Mouse (Mus musculus): ENCODE measurements around the gene Kpna6. TPM values are rescaled to one million over a fixed set of nuclear protein-coding genes. Genes with fewer than 3 reads are reported as not detected.
"Not testable (repeated sequence)": the region's sequence is repeated elsewhere in the genome, so short reads cannot be mapped to it uniquely, and the experiment has no call there.

The Kpna6 gene
- 100 to 1,000 TPM in 2 of 4 experiments, 10 to 100 TPM in 2; 79.9 to 108 (median 103) TPM for total RNA-seq (2022)

- peak; percentile 86 for DNase-seq
Measured at GRCm38 (mm10) chr4:129672083-129672877, at the start of gene Kpna6. Gene Kpna6, minus strand, starts transcription at chr4:129672767.

DNA sequence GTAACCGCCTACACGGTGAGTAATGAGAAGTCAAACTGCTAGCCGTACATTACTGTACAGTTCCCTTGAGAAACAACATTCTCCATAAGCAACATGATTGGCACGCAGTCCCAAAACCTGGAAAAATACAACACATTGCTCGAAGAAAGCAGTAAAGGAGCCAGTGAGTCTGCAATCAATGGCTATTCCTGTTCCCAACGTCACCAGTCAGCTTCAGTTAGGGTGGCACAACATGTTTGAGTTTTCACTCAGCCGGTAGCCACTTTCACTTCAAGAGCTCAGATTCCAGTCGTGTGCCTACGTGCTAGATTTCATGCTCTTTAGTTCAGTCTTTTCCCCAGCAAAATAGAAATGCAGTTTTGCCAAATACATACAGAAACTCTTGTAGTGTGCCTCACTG is 43.7 kb upstream of the Kpna6 start:
- DNase-seq: no peak

GRCm38 (mm10) chr4:129709486-129710129 is 37.0 kb upstream of the Kpna6 start:
- DNase-seq: no peak

DNA sequence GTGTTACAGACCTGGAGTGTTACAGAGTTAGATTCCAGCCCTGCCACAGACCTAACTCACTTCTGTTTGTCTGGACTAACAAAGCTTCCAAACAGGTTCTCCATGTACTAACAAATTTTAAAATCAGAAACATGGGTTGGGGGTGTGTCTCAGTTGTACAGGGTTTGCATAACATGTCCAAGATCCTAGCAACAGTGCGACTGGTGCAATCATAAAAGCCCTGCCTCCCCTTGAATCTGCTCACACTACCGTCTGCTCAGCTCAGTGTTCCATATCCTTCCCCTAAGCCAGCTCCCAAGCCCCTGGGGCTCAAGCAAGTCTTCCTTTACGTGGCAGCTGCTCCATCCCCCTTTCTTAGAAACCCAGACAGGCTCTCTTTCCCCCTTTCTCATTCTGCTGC is 34.2 kb upstream of the Kpna6 start:
- DNase-seq: no peak

- no peak for DNase-seq
Measured at GRCm38 (mm10) chr4:129702454-129702853, 29.9 kb upstream of the Kpna6 start.

- DNase-seq: peak; percentile 77
Measured at GRCm38 (mm10) chr4:129701503-129702377, 29.2 kb upstream of the Kpna6 start.

DNA sequence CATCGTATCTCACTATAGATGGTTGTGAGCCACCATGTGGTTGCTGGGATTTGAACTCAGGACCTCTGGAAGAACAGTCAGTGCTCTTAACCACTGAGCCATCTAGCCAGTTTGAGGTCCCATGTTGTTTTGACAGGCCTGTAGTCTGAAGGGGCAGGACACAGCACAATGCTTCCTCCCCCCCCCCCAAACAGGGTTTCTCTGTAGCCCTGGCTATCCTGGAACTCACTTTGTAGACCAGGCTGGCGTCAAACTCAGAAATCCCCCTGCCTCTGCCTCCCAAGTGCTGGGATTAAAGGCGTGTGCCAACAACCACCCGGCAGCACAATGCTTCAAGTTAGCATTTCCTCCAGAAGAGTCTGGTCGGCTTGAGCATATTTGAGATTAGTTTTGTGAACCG is 28.1 kb upstream of the Kpna6 start:
- not testable (repeated sequence) for DNase-seq

DNA sequence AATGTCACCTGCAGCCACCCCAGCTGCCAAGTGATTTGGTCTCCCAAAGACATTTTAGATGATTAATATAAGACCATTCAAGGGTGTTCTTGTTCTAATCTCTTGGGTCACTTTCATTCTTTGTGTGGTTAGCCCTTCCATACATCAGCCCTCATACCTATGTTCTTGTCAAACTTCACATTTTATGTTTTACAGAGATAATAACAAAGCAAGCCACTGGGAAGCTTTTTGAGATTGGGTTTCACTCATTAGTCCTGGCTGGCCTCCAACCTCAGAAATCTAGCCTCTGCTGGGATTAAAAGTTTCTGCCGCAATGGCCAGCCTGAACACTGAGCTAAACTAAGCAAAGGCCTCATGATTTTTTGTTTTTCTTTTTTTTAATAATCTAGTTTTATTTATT is 27.6 kb upstream of the Kpna6 start:
- DNase-seq: no peak

GRCm38 (mm10) chr4:129697191-129697590 is 24.6 kb upstream of the Kpna6 start:
- DNase-seq: no peak

- DNase-seq: peak; percentile 87
Measured at GRCm38 (mm10) chr4:129696158-129696985, 23.8 kb upstream of the Kpna6 start, which contains the start of gene Tmem39b. Gene Tmem39b, minus strand, starts transcription at chr4:129696838.

DNA sequence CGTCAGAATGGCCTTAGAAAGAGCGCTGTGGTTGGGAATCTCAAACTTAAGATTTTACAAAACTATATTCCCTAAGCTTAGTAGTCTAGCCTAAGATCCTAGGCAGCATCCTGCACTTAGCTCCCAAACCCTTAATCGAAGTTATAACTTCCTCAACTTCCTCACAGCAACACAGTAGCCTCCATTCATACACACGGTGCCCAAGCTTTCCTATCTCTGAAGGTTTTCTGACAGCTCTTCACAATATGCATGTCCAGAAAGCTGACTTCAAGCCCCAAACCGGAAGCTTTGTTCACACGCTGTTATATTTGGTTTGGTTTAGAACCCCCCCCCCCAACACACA is 23.2 kb upstream of the Kpna6 start:
- no peak for DNase-seq

DNA sequence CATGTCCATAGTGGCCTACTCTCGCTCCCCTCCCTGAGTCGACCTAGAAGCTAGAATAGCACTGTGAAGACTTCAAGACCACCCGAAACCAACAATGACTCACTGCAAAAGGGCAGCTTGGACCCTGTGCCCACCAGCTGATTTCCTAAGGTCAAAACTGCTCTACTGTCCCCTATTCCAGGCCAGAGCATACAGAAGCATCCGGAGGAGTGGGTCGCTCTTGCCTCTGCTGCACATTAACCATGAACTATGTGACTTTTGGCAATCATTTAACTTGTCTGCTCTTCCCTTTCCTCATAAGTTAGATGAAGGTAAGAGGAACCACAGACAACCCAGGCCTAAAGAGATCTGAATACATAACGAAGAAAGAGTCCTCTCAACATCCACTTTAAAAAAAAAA is 12.0 kb upstream of the Kpna6 start:
- DNase-seq: no peak

DNA sequence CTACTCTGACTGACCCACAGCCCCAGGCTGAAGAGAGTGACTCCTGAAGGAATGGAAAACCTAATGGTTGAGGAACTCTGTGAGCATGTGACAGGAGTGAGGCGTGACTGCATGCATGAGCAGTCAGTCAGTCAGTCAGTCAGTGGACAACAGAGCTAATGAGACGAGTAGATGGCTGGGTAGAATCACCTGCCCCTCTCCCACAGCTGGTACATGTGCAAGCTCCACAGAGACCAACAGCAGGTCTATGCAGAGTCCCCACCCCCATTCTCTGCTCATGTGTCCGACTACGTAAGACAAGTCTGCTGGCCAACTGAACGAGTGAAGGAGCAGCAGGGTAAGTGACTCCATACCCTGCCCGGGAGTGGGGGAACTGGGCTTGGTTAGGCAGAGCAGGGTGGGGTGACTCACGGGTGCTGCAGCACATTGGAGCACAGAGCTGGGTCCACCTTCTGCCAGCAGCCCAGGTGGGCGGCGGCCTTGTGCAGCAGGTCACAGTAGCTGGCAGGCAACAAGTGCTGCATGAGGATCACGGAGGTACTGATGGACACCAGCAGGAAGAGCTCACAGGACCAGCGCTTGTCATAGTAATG is 11.4 kb upstream of the Kpna6 start:
- DNase-seq: no peak

- no peak for DNase-seq
Measured at GRCm38 (mm10) chr4:129681837-129682236, 9.3 kb upstream of the Kpna6 start.

- no peak for DNase-seq
Measured at GRCm38 (mm10) chr4:129672878-129673449, 397 bp upstream of the Kpna6 start.

DNA sequence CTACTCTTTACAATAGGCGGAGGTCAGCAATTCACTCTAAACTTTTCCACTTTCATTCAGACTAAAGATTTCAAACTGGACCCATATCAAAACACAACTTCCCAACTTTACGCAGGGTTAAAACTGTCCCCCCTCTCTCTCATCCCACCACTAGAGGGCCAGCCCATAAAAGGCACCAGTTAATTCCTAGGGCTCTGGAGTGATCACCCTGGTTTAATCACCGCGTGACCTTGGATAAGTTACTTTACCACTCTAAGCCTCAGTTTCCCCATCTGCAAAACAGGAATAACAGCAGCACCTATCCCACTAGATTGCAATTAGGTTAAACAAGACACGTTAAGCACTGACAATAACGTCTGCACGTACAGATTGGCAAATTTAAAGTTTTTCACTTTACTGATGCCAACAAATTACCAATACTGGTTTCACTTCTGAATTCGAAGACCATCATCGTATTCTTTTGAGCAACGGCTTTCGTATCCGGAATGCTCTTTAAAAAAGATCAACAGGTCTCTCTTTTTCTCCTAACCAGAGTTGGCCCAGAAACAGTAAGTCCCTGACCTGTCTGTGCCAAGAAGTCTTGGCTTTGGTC is 980 bp downstream of the Kpna6 start:
- peak; percentile 40 for DNase-seq

DNA sequence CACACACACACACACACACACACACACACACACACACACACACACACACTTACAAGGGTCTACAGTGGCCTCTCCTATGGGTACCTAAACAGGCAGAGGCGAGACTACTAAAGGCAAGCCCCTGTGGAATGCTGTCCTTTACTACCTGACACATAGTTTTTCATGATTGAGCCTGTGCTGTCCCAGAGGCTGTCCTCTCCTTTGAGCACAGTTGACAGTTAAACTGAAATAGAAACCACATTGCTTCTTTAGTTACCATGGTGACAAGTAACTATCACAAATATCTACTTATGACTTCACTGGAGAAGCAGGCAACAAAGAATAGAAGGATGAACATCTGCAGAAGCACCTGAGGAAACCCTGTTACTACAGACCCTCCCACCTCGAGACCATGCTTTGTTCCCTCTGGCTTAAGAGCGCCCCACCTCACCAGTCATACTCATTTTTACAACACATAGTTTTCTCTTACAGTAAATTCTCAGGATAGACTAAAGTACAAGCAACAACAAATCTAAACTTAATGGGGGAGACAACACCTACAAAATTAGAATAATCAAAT is 10.2 kb downstream of the Kpna6 start:
- DNase-seq: no peak

GRCm38 (mm10) chr4:129661584-129661983 is 11.0 kb downstream of the Kpna6 start:
- DNase-seq: no peak

DNA sequence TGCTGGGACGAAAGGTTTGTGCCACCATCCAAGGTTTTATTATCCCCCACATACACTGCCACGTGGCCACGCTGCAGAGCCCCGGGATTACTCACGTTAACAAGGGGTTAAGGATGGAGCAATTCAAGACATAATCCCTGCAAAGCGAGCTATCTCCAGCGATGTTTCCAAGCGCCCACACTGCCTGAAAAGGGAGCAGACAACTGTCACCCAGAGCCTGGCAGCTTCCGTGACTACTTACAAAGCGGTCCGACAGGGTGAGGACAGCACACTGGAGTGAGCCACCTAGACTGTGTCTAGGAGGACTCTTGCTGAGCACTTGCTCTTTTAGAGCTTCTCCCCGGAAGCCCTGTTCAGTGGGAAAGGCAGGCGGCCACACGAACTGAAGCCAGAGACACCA is 17.8 kb downstream of the Kpna6 start:
- DNase-seq: no peak

DNA sequence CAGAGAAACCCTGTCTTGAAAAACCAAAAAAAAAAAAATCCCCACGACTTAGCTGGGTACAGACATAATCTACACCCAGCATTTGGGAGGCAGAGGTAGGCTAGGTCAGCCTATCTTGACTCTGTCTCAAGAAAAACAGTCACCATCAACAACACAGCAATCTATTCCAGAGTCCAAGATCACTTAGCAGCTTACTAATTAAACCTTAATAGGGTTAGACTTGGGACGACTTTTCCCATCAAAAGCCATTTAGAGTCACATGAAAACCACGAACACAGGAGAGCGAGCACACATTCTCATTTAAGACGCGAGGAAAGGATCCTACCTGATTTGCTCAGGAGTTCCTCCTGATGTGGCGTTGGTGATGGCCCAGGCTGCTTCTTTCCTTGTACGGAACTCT is 22.2 kb downstream of the Kpna6 start:
- DNase-seq: no peak

DNA sequence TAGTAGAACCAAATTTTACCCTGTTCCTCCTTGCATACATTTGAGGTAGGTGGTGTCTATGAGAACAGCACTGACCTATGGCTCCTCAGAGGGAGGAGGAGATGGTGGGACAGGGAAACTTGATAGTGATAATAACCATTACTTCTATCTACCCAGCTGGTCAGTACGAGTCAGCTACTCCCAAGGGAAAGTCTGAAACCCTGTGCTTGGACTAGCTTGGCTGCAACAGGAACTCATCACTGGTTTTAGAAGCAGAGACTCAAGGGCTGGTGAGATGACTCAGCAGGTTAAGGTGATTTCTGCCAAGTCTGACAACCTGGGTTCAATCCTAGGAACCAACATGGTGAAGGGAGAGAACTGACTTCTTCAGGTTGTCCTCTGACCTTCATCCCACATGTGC is 23.9 kb downstream of the Kpna6 start:
- no peak for DNase-seq
